Mouse (Mus musculus): ENCODE results near the gene Tmem91.

- TF ChIP-seq CTCF (IDR thresholded peaks at IDR 0.05; ENCODE audit: control insufficient read depth, insufficient read depth, insufficient read length) = no peak
- TF ChIP-seq USF1 (IDR thresholded peaks at IDR 0.05; ENCODE audit: low read depth) = no peak
These were observed 37.9 kb downstream of the Tmem91 start for GRCm38 (mm10) chr7:25637099-25637498.
